Mouse (Mus musculus): ENCODE results near the gene Trip10. TPM values are rescaled to one million over a fixed set of nuclear protein-coding genes. Genes with fewer than 3 reads are reported as not detected.

Trip10 gene
- polyA plus RNA-seq, 1 experiment = 15.4 TPM

DNA sequence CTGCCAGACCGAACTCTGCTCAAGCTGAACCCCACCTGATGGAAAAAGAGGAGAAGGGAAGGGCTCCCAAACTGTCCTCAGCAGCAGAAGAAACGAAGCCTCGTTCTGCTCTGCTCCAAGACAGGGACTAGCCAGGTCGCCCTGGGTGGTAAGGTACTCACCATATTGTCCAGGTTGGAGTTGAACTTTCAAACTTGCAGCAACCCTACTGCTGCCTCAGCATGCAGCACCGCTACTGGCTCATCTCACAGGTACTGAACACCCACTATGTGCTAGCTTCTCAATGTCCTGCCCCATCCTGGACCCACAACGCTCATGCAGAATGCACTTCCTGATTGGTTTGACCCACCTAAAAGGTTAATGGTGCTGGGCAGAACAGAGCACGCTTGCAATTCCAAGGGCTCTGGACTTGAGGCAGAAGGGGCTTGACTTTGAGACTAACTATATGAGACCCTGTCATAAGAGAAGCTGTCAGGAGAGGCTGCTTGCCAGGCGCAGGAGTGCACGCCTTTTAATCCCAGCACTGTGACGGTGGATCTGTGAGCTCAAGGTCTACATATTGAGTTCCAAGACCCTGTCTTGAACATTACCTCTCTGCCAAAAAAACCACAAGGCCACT, 3.8 kb upstream of the Trip10 start:
- Histone ChIP-seq H3K27ac (ENCODE audit: control insufficient read depth, insufficient read depth, low read depth, low read length, poor library complexity) (no peak overlapping the region), H3K4me3 (replicated peaks; ENCODE audit: control insufficient read depth, low read depth, low read length) (no peak overlapping the region), H3K4me1 (ENCODE audit: control insufficient read depth, insufficient read depth, low read length) (peaks cover 5% of the 10 kb centered on the region; the same call in 1 of the 2 replicates)
- WGBS = 85% methylated on average over 10 of the region's 10 CpGs
- TF ChIP-seq POLR2A (IDR thresholded peaks at IDR 0.05; ENCODE audit: borderline replicate concordance, control insufficient read depth, low read depth, low read length) (no peak), CTCF (IDR thresholded peaks at IDR 0.05; ENCODE audit: control insufficient read depth, insufficient read depth, low read length) (no peak)

GRCm38 (mm10) chr17:57246663-57247392, 2.4 kb upstream of the Trip10 start:
- WGBS = 3% methylated on average over 18 of the region's 18 CpGs
- Histone ChIP-seq H3K4me3 (replicated peaks; ENCODE audit: control insufficient read depth, low read depth, low read length) (peak overlapping the region; percentile 95), H3K27ac (ENCODE audit: control insufficient read depth, insufficient read depth, low read depth, low read length, poor library complexity) (peak overlapping the region; percentile 71), H3K4me1 (ENCODE audit: control insufficient read depth, insufficient read depth, low read length) (peaks cover 5% of the 10 kb centered on the region; the same call in 1 of the 2 replicates)
- TF ChIP-seq CTCF (IDR thresholded peaks at IDR 0.05; ENCODE audit: control insufficient read depth, insufficient read depth, low read length) = no peak
- no peak for TF ChIP-seq POLR2A (IDR thresholded peaks at IDR 0.05; ENCODE audit: borderline replicate concordance, control insufficient read depth, low read depth, low read length)

- peak overlapping the region; percentile 95 for H3K4me3 ChIP-seq (replicated peaks; ENCODE audit: control insufficient read depth, low read depth, low read length)
- peaks cover 5% of the 10 kb centered on the region; the same call in 1 of the 2 replicates for H3K4me1 ChIP-seq (ENCODE audit: control insufficient read depth, insufficient read depth, low read length)
- under 1% methylated on average over 46 of the region's 46 CpGs for WGBS
- TF ChIP-seq POLR2A (IDR thresholded peaks at IDR 0.05; ENCODE audit: borderline replicate concordance, control insufficient read depth, low read depth, low read length) (peak; percentile 81; the same call in 1 of the 2 replicates), CTCF (IDR thresholded peaks at IDR 0.05; ENCODE audit: control insufficient read depth, insufficient read depth, low read length) (no peak)
- peak overlapping the region; percentile 71 for H3K27ac ChIP-seq (ENCODE audit: control insufficient read depth, insufficient read depth, low read depth, low read length, poor library complexity)
Observed at GRCm38 (mm10) chr17:57247393-57248200, 1.7 kb upstream of the Trip10 start.

DNA sequence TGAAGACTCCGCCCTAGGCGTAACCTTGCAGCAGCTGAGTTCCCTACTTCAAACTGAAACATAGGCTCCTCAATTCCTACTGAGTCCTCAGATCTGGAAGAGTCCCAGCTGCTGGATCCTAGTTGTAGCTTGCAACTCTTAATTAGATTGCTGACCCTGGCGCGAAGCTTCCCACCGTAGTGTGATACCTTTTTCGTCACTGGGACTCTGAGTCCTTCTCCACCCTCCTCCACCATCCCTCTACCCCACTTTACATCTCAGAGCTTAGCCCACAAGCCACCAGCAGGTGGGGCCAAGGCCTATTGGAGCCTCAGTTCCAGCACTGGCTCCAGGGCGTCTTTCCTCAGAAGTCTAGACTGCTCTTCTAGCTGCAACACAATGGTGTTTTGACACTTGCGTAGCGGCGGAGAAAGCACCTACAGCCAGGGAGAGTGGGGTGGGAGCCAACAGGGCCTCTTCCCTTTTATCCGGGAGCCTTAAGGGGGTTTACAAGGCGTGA, 1.0 kb upstream of the Trip10 start, which contains the start of gene Gpr108:
TSS of gene Gpr108 (minus strand) at position 246 of the 499 bp plus-strand sequence.
- no peak for TF ChIP-seq POLR2A (IDR thresholded peaks at IDR 0.05; ENCODE audit: borderline replicate concordance, control insufficient read depth, low read depth, low read length)
- TF ChIP-seq CTCF (IDR thresholded peaks at IDR 0.05; ENCODE audit: control insufficient read depth, insufficient read depth, low read length) = peak; percentile 90
- Histone ChIP-seq H3K4me1 (ENCODE audit: control insufficient read depth, insufficient read depth, low read length) (peaks cover 5% of the 10 kb centered on the region; the same call in 1 of the 2 replicates), H3K4me3 (replicated peaks; ENCODE audit: control insufficient read depth, low read depth, low read length) (peak within 1 kb of the TSS; percentile 95), H3K27ac (ENCODE audit: control insufficient read depth, insufficient read depth, low read depth, low read length, poor library complexity) (peak within 1 kb of the TSS; percentile 71)
- WGBS = under 1% methylated on average over 12 of the region's 12 CpGs

DNA sequence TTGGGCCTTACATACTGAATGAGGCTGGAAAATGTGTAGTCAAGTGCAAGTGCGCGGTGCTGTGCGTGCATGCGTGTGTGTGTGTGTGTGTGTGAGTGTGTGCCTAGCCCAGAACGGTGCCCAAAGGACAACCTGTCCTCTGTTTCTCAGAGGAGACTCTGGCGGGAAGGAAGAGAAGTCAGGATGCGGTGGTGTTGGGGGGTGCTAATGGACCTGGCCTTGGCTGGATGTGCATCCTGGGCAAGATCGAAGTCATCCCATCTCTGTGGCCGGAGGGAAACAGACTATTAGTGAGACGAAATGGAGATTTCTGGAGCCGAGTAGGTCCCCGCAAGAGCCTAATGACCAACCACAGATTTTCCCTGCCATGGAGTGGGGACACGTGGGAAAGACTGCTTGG, 484 bp upstream of the Trip10 start:
- no peak for TF ChIP-seq POLR2A (IDR thresholded peaks at IDR 0.05; ENCODE audit: borderline replicate concordance, control insufficient read depth, low read depth, low read length)
- no peak for TF ChIP-seq CTCF (IDR thresholded peaks at IDR 0.05; ENCODE audit: control insufficient read depth, insufficient read depth, low read length)
- Histone ChIP-seq H3K27ac (ENCODE audit: control insufficient read depth, insufficient read depth, low read depth, low read length, poor library complexity) (peak overlapping the region; percentile 61; the same call in 1 of the 2 replicates), H3K4me3 (replicated peaks; ENCODE audit: control insufficient read depth, low read depth, low read length) (peak overlapping the region; percentile 52), H3K4me1 (ENCODE audit: control insufficient read depth, insufficient read depth, low read length) (peaks cover 5% of the 10 kb centered on the region; the same call in 1 of the 2 replicates)
- WGBS = 8% methylated on average over 13 of the region's 13 CpGs

- WGBS = 6% methylated on average over 33 of the region's 33 CpGs
- Histone ChIP-seq H3K27ac (ENCODE audit: control insufficient read depth, insufficient read depth, low read depth, low read length, poor library complexity) (no peak overlapping the region), H3K4me1 (ENCODE audit: control insufficient read depth, insufficient read depth, low read length) (peaks cover 5% of the 10 kb centered on the region; the same call in 1 of the 2 replicates), H3K4me3 (replicated peaks; ENCODE audit: control insufficient read depth, low read depth, low read length) (peak overlapping the region; percentile 15)
- no peak for TF ChIP-seq CTCF (IDR thresholded peaks at IDR 0.05; ENCODE audit: control insufficient read depth, insufficient read depth, low read length)
- TF ChIP-seq POLR2A (IDR thresholded peaks at IDR 0.05; ENCODE audit: borderline replicate concordance, control insufficient read depth, low read depth, low read length) = no peak
Observed at GRCm38 (mm10) chr17:57250461-57251160, 1.4 kb downstream of the Trip10 start.

DNA sequence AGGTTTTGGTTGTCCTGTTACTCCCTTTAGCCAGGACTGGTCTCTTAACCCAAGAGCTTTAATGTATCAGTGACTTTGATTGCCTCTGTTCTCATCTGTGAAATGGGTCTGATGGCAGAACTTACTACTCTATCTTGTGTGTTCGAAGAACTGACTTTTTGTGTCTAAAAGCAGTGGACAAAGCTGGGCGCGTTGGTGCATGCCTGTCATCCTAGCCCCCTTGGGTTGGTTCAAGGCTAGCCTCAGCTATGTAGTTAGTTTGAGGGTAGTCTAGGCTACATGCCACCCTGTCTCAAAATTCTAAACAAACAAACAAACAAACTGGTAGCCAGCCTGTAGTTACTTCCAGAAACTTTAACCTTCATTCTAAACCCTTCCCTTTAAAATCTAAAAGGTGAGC, 2.2 kb downstream of the Trip10 start:
- no peak overlapping the region for H3K4me3 ChIP-seq (replicated peaks; ENCODE audit: control insufficient read depth, low read depth, low read length)
- TF ChIP-seq CTCF (IDR thresholded peaks at IDR 0.05; ENCODE audit: control insufficient read depth, insufficient read depth, low read length) (no peak), POLR2A (IDR thresholded peaks at IDR 0.05; ENCODE audit: borderline replicate concordance, control insufficient read depth, low read depth, low read length) (no peak)
- peaks cover 3% of the 10 kb centered on the region; the same call in 1 of the 2 replicates for H3K4me1 ChIP-seq (ENCODE audit: control insufficient read depth, insufficient read depth, low read length)
- no peak overlapping the region for H3K27ac ChIP-seq (ENCODE audit: control insufficient read depth, insufficient read depth, low read depth, low read length, poor library complexity)
- 90% methylated on average over 3 of the region's 3 CpGs for WGBS
